Mouse (Mus musculus) liver, embryonic 14.5 days (tissue): ENCODE results near the gene Rhobtb1. TPM values are rescaled to one million over a fixed set of nuclear protein-coding genes. Genes with fewer than 3 reads are reported as not detected.

Source experiments
- ATAC-seq: fragments of 200-750 bp; cut with Nextera tagmentation; 2 replicates; pipeline ENCODE4 v1.8.0; 2017; ENCODE audit warnings: moderate number of reproducible peaks, mild to moderate bottlenecking, moderate library complexity; ENCODE audit not compliant: insufficient read depth
- DNase-seq, 3 experiments: peaks; one replicate each; pipeline ENCODE4 v3.0.0-alpha.2; 2012 to 2013; ENCODE audit warnings: low read depth in 3 of 3, low spot score in 3 of 3
- H3K27ac ChIP-seq: fragments of 300-500 bp; sonication (generic); 2 replicates; pipeline ENCODE4 v1.5.1; 2014; ENCODE audit warnings: moderate library complexity, mild to moderate bottlenecking, control low read depth, inconsistent platforms
- H3K27me3 ChIP-seq: fragments of 300-500 bp; sonication (generic); 2 replicates; pipeline ENCODE4 v1.6.1; 2014; ENCODE audit warnings: mild to moderate bottlenecking, low read length, moderate library complexity; ENCODE audit not compliant: control insufficient read depth, insufficient read depth
- H3K36me3 ChIP-seq: fragments of 300-500 bp; sonication (generic); replicated peaks from 2 replicates; pipeline ENCODE4 v1.6.1; 2014; ENCODE audit warnings: low read depth; ENCODE audit not compliant: control insufficient read depth, insufficient read depth
- H3K4me1 ChIP-seq, 2 experiments: fragments of 200-500 bp in 1 of 2; fragments of 300-500 bp in 1 of 2; sonication (generic) in 1 of 2; replicated peaks; 2 replicates each; pipeline ENCODE4 v1.6.1; 2012 to 2014; ENCODE audit warnings: antibody characterized with exemption in 1 of 2, inconsistent platforms in 1 of 2, low read length in 1 of 2; ENCODE audit not compliant: control insufficient read depth in 2 of 2, insufficient read depth in 2 of 2
- H3K4me2 ChIP-seq: fragments of 300-500 bp; sonication (generic); 2 replicates; pipeline ENCODE4 v1.6.1; 2014; ENCODE audit warnings: low read depth, mild to moderate bottlenecking, control low read depth, moderate library complexity
- H3K4me3 ChIP-seq, 2 experiments: fragments of 200-500 bp in 1 of 2; fragments of 300-500 bp in 1 of 2; sonication (generic) in 1 of 2; 2 replicates each; pipeline ENCODE4 v1.5.1; 2012 to 2014; ENCODE audit warnings: low read depth in 2 of 2, low read length in 2 of 2, mild to moderate bottlenecking in 2 of 2, control low read depth in 1 of 2, inconsistent platforms in 1 of 2, moderate library complexity in 1 of 2; ENCODE audit not compliant: insufficient read depth in 1 of 2
- H3K9ac ChIP-seq: fragments of 300-500 bp; sonication (generic); replicated peaks from 2 replicates; pipeline ENCODE4 v1.6.1; 2014; ENCODE audit warnings: mild to moderate bottlenecking, control low read depth, moderate library complexity
- H3K9me3 ChIP-seq: fragments of 300-500 bp; sonication (generic); 2 replicates; pipeline ENCODE4 v1.6.1; 2016; ENCODE audit warnings: low read length, mixed read lengths; ENCODE audit not compliant: control insufficient read depth
- CTCF ChIP-seq: IDR thresholded peaks from 2 replicates; pipeline ENCODE4 v1.5.1; 2016; ENCODE audit warnings: antibody characterized with exemption, low read depth, control low read depth
- EP300 ChIP-seq: IDR thresholded peaks from 2 replicates; pipeline ENCODE4 v1.6.1; 2016; ENCODE audit warnings: antibody characterized with exemption, low read depth
- WGBS: fragments of 180-500 bp; shearing (Covaris S2); extraction: QIAGEN DNeasy Blood & Tissue Kit; methylation state at CpG from one replicate; pipeline ENCODE4 v1.1.7; 2014; ENCODE audit not compliant: insufficient replicate concordance; 5-methylcytosine and 5-hydroxymethylcytosine counted together
- polyA plus RNA-seq, 2 experiments: library from polyadenylated mRNA; depleted of rRNA in 1 of 2; stranded (reverse) in 1 of 2; unstranded in 1 of 2; fragments of >200 nt; fragmentation: Nextera tagmentation in 1 of 2; extraction: Ambion mirVana in 1 of 2; gene quantifications; 2 replicates each; pipeline versions ENCODE4 v1.2.1 to v1.2.3; 2012 to 2014

The Rhobtb1 gene
- polyA plus RNA-seq, 2 experiments, result 2.5 to 7.1 TPM

- Histone ChIP-seq H3K4me2 (no peak overlapping the region), H3K9me3 (no peaks in the 10 kb centered on the region), H3K4me1 (peaks cover 0 to 6% of the 10 kb centered on the region in 2 experiments; a peak in 2 of 4 replicates), H3K27me3 (peaks cover 10% of the 10 kb centered on the region), H3K4me3 (no peak overlapping the region), H3K36me3 (no peaks in the 10 kb centered on the region), H3K9ac (no peak overlapping the region), H3K27ac (no peak overlapping the region)
- DNase-seq, result no peak
- no peak for ATAC-seq
- WGBS, result 64% methylated on average over 7 of the region's 7 CpGs
- TF ChIP-seq CTCF, result no peak
- TF ChIP-seq EP300, result no peak
Measured at GRCm38 (mm10) chr10:69207481-69207880, 56.2 kb downstream of the Rhobtb1 start.

- Histone ChIP-seq H3K4me2 (no peak overlapping the region), H3K9ac (no peak overlapping the region), H3K27me3 (peaks cover 17% of the 10 kb centered on the region), H3K27ac (no peak overlapping the region), H3K9me3 (no peaks in the 10 kb centered on the region), H3K36me3 (no peaks in the 10 kb centered on the region), H3K4me3 (no peak overlapping the region), H3K4me1 (peaks cover 0 to 6% of the 10 kb centered on the region in 2 experiments; a peak in 2 of 4 replicates)
- no peak for DNase-seq
- 76% methylated on average over 15 of the region's 15 CpGs for WGBS
- ATAC-seq, result no peak
- TF ChIP-seq EP300, result no peak
- TF ChIP-seq CTCF, result no peak
Measured at GRCm38 (mm10) chr10:69207981-69208630, 56.9 kb downstream of the Rhobtb1 start.

- WGBS, result 70% methylated on average over 3 of the region's 3 CpGs
- no peak for DNase-seq
Measured at GRCm38 (mm10) chr10:69208705-69209104, 57.5 kb downstream of the Rhobtb1 start.

GRCm38 (mm10) chr10:69210006-69210405 is 58.8 kb downstream of the Rhobtb1 start:
- Histone ChIP-seq H3K9ac (no peak overlapping the region), H3K27me3 (peaks cover 21% of the 10 kb centered on the region), H3K4me3 (no peak overlapping the region), H3K4me1 (peaks cover 0 to 14% of the 10 kb centered on the region in 2 experiments; a peak in 2 of 4 replicates), H3K36me3 (no peaks in the 10 kb centered on the region), H3K27ac (no peak overlapping the region), H3K4me2 (no peak overlapping the region), H3K9me3 (no peaks in the 10 kb centered on the region)
- no peak for TF ChIP-seq CTCF
- 80% methylated on average over 10 of the region's 10 CpGs for WGBS
- ATAC-seq (no peak), DNase-seq (no peak)

More at GRCm38 (mm10) chr10:69208705-69209104, 57.5 kb downstream of the Rhobtb1 start:
- TF ChIP-seq EP300 (no peak), CTCF (peak; percentile 17; the same call in 1 of the 2 replicates)
- no peak for ATAC-seq
- no peak overlapping the region for H3K4me2 ChIP-seq
- H3K27ac ChIP-seq, result no peak overlapping the region
- H3K4me1 ChIP-seq, result peaks cover 0 to 6% of the 10 kb centered on the region in 2 experiments; a peak in 2 of 4 replicates
- no peak overlapping the region for H3K9ac ChIP-seq
- no peaks in the 10 kb centered on the region for H3K9me3 ChIP-seq
- no peak overlapping the region for H3K4me3 ChIP-seq
- peaks cover 21% of the 10 kb centered on the region for H3K27me3 ChIP-seq
- no peaks in the 10 kb centered on the region for H3K36me3 ChIP-seq

GRCm38 (mm10) chr10:69210659-69211058 is 59.4 kb downstream of the Rhobtb1 start:
- DNase-seq (no peak), ATAC-seq (no peak)
- H3K4me3 ChIP-seq, result no peak overlapping the region
- H3K4me1 ChIP-seq, result peaks cover 0 to 14% of the 10 kb centered on the region in 2 experiments; a peak in 2 of 4 replicates
- H3K4me2 ChIP-seq, result no peak overlapping the region
- no peaks in the 10 kb centered on the region for H3K9me3 ChIP-seq
- TF ChIP-seq CTCF (no peak), EP300 (no peak)
- no peak overlapping the region for H3K9ac ChIP-seq
- WGBS, result 39% methylated on average over 5 of the region's 5 CpGs
- no peaks in the 10 kb centered on the region for H3K36me3 ChIP-seq
- no peak overlapping the region for H3K27ac ChIP-seq
- peaks cover 21% of the 10 kb centered on the region for H3K27me3 ChIP-seq
